Comparison of ENCODE assay signal across 8 mouse cellular contexts in genomic region chr14:56812520-56813036, GRCm38 (mm10). TPM values are rescaled to one million over a fixed set of nuclear protein-coding genes. Genes with fewer than 3 reads are reported as not detected.
DNase-seq lines count a peak whose midpoint lies in the region; ATAC-seq and TF ChIP-seq lines count a peak whose summit lies in the region.

No protein-coding gene starts in this region.

- peak overlapping the region; percentile 93 for H3K27ac ChIP-seq in forebrain, embryonic 14.5 days (ENCODE audit: low read depth, low read length)
- peak overlapping the region; percentile 83; the same call in 1 of the 2 replicates for H3K27ac ChIP-seq in thymus, adult 2 months (ENCODE audit: control insufficient read depth, insufficient read depth, low read length)

- H3K4me2 ChIP-seq in forebrain, embryonic 14.5 days (ENCODE audit: low read length) = peak overlapping the region; percentile 58

- H3K9me3 ChIP-seq in forebrain, embryonic 14.5 days (replicated peaks; ENCODE audit: control insufficient read depth, low read length) = no peaks in the 10 kb centered on the region

- H3K9ac ChIP-seq in forebrain, embryonic 14.5 days (ENCODE audit: low read length) = peak overlapping the region; percentile 78

- ATAC-seq in forebrain, embryonic 14.5 days = peak; percentile 33
- peak; percentile 40 for ATAC-seq in neutrophil, adult 5-6 weeks (ENCODE audit: extremely low read depth, insufficient number of reproducible peaks, low FRiP score, poor library complexity, severe bottlenecking)

- 0 out of 2 replicates have a peak, but pooled peaks cover 5% of the 10 kb centered on the region for H3K36me3 ChIP-seq in forebrain, embryonic 14.5 days (ENCODE audit: control insufficient read depth, insufficient read depth, low read length)
- H3K36me3 ChIP-seq in thymus, adult 2 months (ENCODE audit: control insufficient read depth, insufficient read depth, low read length) = no peaks in the 10 kb centered on the region

- H3K4me1 ChIP-seq in forebrain, embryonic 14.5 days (ENCODE audit: control insufficient read depth, insufficient read depth, low read length) = peaks cover 7% of the 10 kb centered on the region
- H3K4me1 ChIP-seq in lung, adult 2 months (ENCODE audit: control insufficient read depth, insufficient read depth, low read length) = peaks cover 15% of the 10 kb centered on the region
- H3K4me1 ChIP-seq in thymus, adult 2 months (replicated peaks; ENCODE audit: control insufficient read depth, insufficient read depth, low read length) = 0 out of 2 replicates have a peak, but pooled peaks cover 3% of the 10 kb centered on the region

- DNase-seq in ES-CJ7 (ENCODE audit: low read depth, low spot score) = peak; percentile 93
- peak; percentile 78 for DNase-seq in cerebellum, adult 11 months
- peak; percentile 93 for DNase-seq in forebrain, embryonic 14.5 days (ENCODE audit: low spot score)
- DNase-seq in heart, postnatal 25 days (ENCODE audit: low spot score) = peak; percentile 65
- DNase-seq in layer of hippocampus, adult 18-20 months (ENCODE audit: low spot score in 2 of 2) = peak; percentile 51 to 89
- DNase-seq in lung, adult 2 months = peak; percentile 74
- DNase-seq in thymus, adult 2 months = peak; percentile 85

- peak overlapping the region; percentile 59 for H3K4me3 ChIP-seq in forebrain, embryonic 14.5 days (ENCODE audit: low read depth, low read length)
- peak overlapping the region; percentile 62 for H3K4me3 ChIP-seq in lung, adult 2 months (replicated peaks; ENCODE audit: extremely low read depth, low read depth, low read length)
- peak overlapping the region; percentile 99 for H3K4me3 ChIP-seq in thymus, adult 2 months (ENCODE audit: control insufficient read depth, insufficient read depth, low read length)

- H3K27me3 ChIP-seq in forebrain, embryonic 14.5 days (replicated peaks; ENCODE audit: control insufficient read depth, insufficient read depth, low read length) = no peaks in the 10 kb centered on the region
- H3K27me3 ChIP-seq in thymus, adult 2 months (ENCODE audit: control insufficient read depth, insufficient read depth, low read length) = no peaks in the 10 kb centered on the region

- TF ChIP-seq POLR2A in lung, adult 2 months (IDR thresholded peaks at IDR 0.05; ENCODE audit: borderline replicate concordance, extremely low read depth, low read depth, low read length) = no peak
- TF ChIP-seq POLR2A in thymus, adult 2 months (IDR thresholded peaks at IDR 0.05; ENCODE audit: control insufficient read depth, extremely low read depth, insufficient read depth, low read length, poor library complexity) = no peak

- peak; percentile 26 for TF ChIP-seq CTCF in lung, adult 2 months (IDR thresholded peaks at IDR 0.05; ENCODE audit: insufficient read depth, low read length)
- TF ChIP-seq CTCF in thymus, adult 2 months (IDR thresholded peaks at IDR 0.05; ENCODE audit: borderline replicate concordance, control insufficient read depth, extremely low read depth, insufficient read depth, low read length, poor library complexity) = peak; percentile 45; the same call in 1 of the 2 replicates

- WGBS in forebrain, embryonic 14.5 days = 2% methylated on average over 35 of the region's 35 CpGs
- under 1% methylated on average over 35 of the region's 35 CpGs for WGBS in lung, adult 2 months
- 1% methylated on average over 35 of the region's 35 CpGs for WGBS in thymus, adult 2 months

- intact Hi-C loops in heart, postnatal 25 days (cut with DNase I) = loop anchor here (2.0 to 5.0 kb wide), 2 partner anchors 34 to 75 kb away; partner anchors contain the start of genes Pspc1 and Zmym2

RNA-seq across cellular contexts. Expression of gene Zmym5, which starts 1.1 kb away (rescaled TPM):
- 24.1 and 25.7 TPM in 2 replicates for polyA plus RNA-seq in forebrain, embryonic 14.5 days (2014; fragmentation: Nextera tagmentation; extraction: Ambion mirVana)
- 10 to 100 TPM; 20.5 to 22.4 TPM for total RNA-seq in heart, postnatal 25 days (2021)
- total RNA-seq in layer of hippocampus, adult 18-20 months (2021) = 10 to 100 TPM; 27.0 to 30.1 TPM
- 4.2 and 6.8 TPM in 2 replicates for polyA plus RNA-seq in lung, adult 2 months (2012; rRNA removed)
- total RNA-seq in neutrophil, adult 5-6 weeks (2017) = 63.9 and 68.0 TPM in 2 replicates
- 5.0 and 6.9 TPM in 2 replicates for polyA plus RNA-seq in thymus, adult 2 months (2012; rRNA removed)

RNA-seq across cellular contexts. Expression of gene Pspc1, which starts 34.5 kb away (rescaled TPM):
- polyA plus RNA-seq in forebrain, embryonic 14.5 days (2014; fragmentation: Nextera tagmentation; extraction: Ambion mirVana) = 43.5 and 45.8 TPM in 2 replicates
- total RNA-seq in heart, postnatal 25 days (2021) = 10 to 100 TPM; 13.1 to 14.6 TPM
- total RNA-seq in layer of hippocampus, adult 18-20 months (2021) = 10 to 100 TPM; 63.7 to 64.3 TPM
- polyA plus RNA-seq in lung, adult 2 months (2012; rRNA removed) = 5.6 and 6.0 TPM in 2 replicates
- 123 and 131 TPM in 2 replicates for total RNA-seq in neutrophil, adult 5-6 weeks (2017)
- polyA plus RNA-seq in thymus, adult 2 months (2012; rRNA removed) = 10.4 and 12.4 TPM in 2 replicates

Comparison
In these comparisons a context has a peak if more than half of its experiments do, and no peak if none do; other contexts are left out.
1. Peak in every context shown above with its lines: DNase-seq, ATAC-seq, H3K4me3 ChIP-seq and H3K27ac ChIP-seq.